In the genomic region with DNA sequence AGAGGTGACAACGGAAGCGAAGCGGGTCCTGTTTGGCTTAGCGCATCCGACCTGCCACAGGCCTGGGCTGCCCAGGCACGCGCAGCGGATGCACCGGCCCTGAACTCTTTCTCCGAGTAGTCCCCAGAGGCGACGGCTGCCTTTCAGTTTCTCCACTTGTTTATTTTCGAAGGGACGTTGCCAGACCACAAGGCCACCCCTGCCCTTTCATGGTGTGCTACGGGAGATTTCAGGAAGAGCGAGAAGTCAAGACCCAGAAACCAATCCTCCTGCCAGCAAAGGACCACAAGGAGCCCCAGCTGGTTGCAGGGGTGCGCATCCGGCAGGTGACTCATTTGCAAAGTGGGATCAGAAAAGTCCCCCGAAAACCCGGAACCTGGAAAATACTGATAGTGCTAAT, we compare ENCODE assay signal across 8 mouse cellular contexts. TPM values are rescaled to one million over a fixed set of nuclear protein-coding genes. Genes with fewer than 3 reads are reported as not detected.
A peak's percentile ranks its signal among the peaks of the same experiment; 100 is the strongest.
DNase-seq lines count a peak whose midpoint lies in the region; ATAC-seq and TF ChIP-seq lines count a peak whose summit lies in the region.

No protein-coding gene starts in this region.

- no peak overlapping the region for H3K9ac ChIP-seq in embryonic facial prominence, embryonic 15.5 days

- peak; percentile 48 for DNase-seq in ovary, adult 18-20 months (ENCODE audit: low spot score)
- DNase-seq in ovary, postnatal 10 days (ENCODE audit: low spot score) = no peak
- peak; percentile 55 to 71 for DNase-seq in kidney, postnatal 36 days
- peak; percentile 29 for DNase-seq in spleen, adult 12 weeks (ENCODE audit: low spot score)
- no peak for DNase-seq in urinary bladder, postnatal 14 days (ENCODE audit: low spot score)
- no peak for DNase-seq in right cerebral cortex, adult 2 months (ENCODE audit: low spot score in 2 of 2)
- DNase-seq in left cerebral cortex, adult 2 months (ENCODE audit: extremely low spot score in 1 of 2, low spot score in 2 of 2) = no peak

- peak overlapping the region; percentile 26 for H3K4me2 ChIP-seq in embryonic facial prominence, embryonic 15.5 days (replicated peaks)

- H3K4me1 ChIP-seq in embryonic facial prominence, embryonic 15.5 days = peaks cover 17% of the 10 kb centered on the region; the same call in 1 of the 2 replicates

- 22% methylated on average over 20 of the region's 20 CpGs for WGBS in embryonic facial prominence, embryonic 15.5 days

- no peaks in the 10 kb centered on the region for H3K27me3 ChIP-seq in embryonic facial prominence, embryonic 15.5 days

- no peak for ATAC-seq in embryonic facial prominence, embryonic 15.5 days (ENCODE audit: insufficient number of reproducible peaks, low FRiP score, low TSS enrichment, low read depth)

- H3K27ac ChIP-seq in embryonic facial prominence, embryonic 15.5 days (replicated peaks) = no peak overlapping the region
- H3K27ac ChIP-seq in left cerebral cortex, adult 2 months = no peak overlapping the region

- H3K9me3 ChIP-seq in embryonic facial prominence, embryonic 15.5 days (replicated peaks) = no peaks in the 10 kb centered on the region

- H3K36me3 ChIP-seq in embryonic facial prominence, embryonic 15.5 days = no peaks in the 10 kb centered on the region

- H3K4me3 ChIP-seq in embryonic facial prominence, embryonic 15.5 days (replicated peaks) = no peak overlapping the region
- H3K4me3 ChIP-seq in left cerebral cortex, adult 2 months = no peak overlapping the region

- intact Hi-C loops in left cerebral cortex, adult 2 months (cut with DNase I) = no loop called here

- TF ChIP-seq CTCF in left cerebral cortex, adult 2 months (IDR thresholded peaks at IDR 0.05) = no peak

RNA-seq across cellular contexts. Expression of a gene that starts 12.6 kb away (rescaled TPM):
- polyA plus RNA-seq in embryonic facial prominence, embryonic 15.5 days (2015; fragmentation: Nextera tagmentation; extraction: Ambion mirVana) = 17.9 and 20.7 TPM in 2 replicates
- total RNA-seq in left cerebral cortex, adult 2 months (2021) = 10 to 100 TPM; 20.5 to 20.8 TPM

RNA-seq across cellular contexts. Expression of a gene that starts 38.3 kb away (rescaled TPM):
- 28.9 and 31.0 TPM in 2 replicates for polyA plus RNA-seq in embryonic facial prominence, embryonic 15.5 days (2015; fragmentation: Nextera tagmentation; extraction: Ambion mirVana)
- total RNA-seq in left cerebral cortex, adult 2 months (2021) = 10 to 100 TPM; 65.4 to 68.2 TPM

Comparison
In these comparisons a context has a peak if more than half of its experiments do, and no peak if none do; other contexts are left out.
1. DNase-seq: peak in ovary, adult 18-20 months (single experiment), kidney, postnatal 36 days (2 of 2) and spleen, adult 12 weeks (single experiment); none in ovary, postnatal 10 days (single experiment), urinary bladder, postnatal 14 days (single experiment), right cerebral cortex, adult 2 months (0 of 2) and left cerebral cortex, adult 2 months (0 of 2).